Mouse (Mus musculus) brain, embryonic 14.5 days (tissue): Measurements from ENCODE around the gene 9130213A22Rik.

Source experiments
- CTCF ChIP-seq: fragments of 200-500 bp; IDR thresholded peaks from 2 replicates; pipeline ENCODE4 v1.5.1; 2012; ENCODE audit warnings: inconsistent platforms, mild to moderate bottlenecking, moderate library complexity, borderline replicate concordance; ENCODE audit not compliant: insufficient read depth, insufficient read length; ENCODE audit errors: extremely low read depth
- POLR2A ChIP-seq: fragments of 200-500 bp; IDR thresholded peaks from 2 replicates; pipeline ENCODE4 v1.6.1; 2012; ENCODE audit warnings: mild to moderate bottlenecking, inconsistent platforms, borderline replicate concordance; ENCODE audit not compliant: poor library complexity, insufficient read depth, insufficient read length, severe bottlenecking; ENCODE audit errors: extremely low read depth

DNA sequence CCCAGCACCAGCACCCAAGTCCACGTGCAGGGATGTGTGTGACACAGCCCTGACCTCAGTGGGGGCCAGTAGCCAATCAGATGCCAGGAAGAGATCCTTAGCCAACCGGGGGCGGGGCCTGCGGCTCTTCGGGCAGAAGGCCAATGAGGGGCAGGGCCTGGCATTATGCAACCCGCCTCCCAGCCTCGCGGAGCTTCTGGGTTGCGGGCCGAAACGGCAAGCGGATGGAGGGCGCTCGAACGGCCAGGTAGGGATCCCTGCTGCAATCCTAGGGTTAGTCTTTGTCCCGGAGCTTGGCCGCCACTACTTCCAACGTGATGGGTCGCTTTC is 23.7 kb downstream of the 9130213A22Rik start:
- TF ChIP-seq POLR2A (peak; percentile 16; the same call in 1 of the 2 replicates), CTCF (no peak)
